Mouse (Mus musculus) adrenal gland, postnatal 10 days (tissue): ENCODE results near the gene BC030867. TPM values are rescaled to one million over a fixed set of nuclear protein-coding genes. Genes with fewer than 3 reads are reported as not detected.
A peak's percentile ranks its signal among the peaks of the same experiment; 100 is the strongest.
"Not testable (repeated sequence)": the region's sequence is repeated elsewhere in the genome, so short reads cannot be mapped to it uniquely, and the experiment has no call there.

Source experiments
- DNase-seq: peaks from one replicate; pipeline ENCODE4 v3.0.0; 2021; ENCODE audit warnings: mixed read lengths
- total RNA-seq, 2 experiments: library from RNA; stranded (reverse); gene quantifications; 2 replicates each; pipeline ENCODE4 v1.2.3; 2021

Gene BC030867
- total RNA-seq, 2 experiments from 2014 or later = 1.9 to 4.5 TPM

DNA sequence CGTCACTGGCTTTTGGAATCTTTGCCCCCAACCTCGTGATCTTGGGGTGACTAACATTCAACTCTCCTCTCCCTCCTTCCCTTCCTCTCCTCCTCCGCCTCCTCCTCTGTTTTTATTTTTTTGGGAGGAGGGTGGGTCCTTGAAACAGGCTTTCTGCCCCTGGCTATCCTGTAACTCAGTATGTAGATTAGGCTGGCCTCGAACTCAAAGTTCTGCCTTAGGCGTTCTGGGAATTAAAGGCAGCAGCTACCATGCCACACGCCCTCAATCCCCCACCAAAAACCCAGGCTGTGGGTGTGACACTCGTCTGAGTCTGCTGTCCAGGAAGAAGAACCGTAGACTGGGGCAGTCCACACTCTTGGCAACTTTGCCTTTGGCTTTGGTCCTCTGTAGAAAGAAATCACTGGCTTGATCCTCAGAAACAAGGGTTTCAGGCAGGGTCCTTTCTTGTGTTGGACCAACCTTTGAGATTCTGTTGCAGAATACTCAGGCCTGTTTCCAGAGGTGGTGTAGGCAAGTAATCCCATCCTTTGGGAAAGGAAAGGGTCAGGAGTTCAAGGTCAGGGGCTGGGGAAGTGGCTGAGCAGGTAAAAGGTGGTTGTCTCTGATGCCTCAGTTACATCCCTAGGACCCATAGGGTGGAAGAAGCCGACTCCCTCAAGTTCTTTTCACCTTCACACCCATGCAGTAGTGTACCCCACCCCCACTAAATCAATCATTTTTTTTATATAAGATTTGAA, 839 bp downstream of the BC030867 start:
- no peak for DNase-seq

DNA sequence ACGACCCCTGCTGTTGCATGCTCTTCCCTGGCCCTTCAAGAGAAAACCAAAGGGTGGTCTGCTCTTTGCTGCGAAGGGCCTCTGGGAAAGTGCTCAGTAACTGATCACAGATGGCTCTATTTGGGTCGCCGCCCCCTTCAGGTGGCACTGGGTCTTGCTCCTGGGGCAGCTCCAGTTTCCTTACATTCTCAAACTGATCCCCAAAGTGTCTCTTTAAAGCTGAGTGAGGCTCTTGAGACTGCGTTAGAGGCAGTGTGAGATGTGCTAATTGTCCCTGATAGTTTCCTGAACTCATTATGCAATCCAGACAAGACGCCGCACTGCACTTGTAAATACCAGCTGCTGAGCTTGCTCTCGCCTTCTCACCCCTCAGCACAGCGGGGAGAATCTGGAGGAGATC, 8.8 kb downstream of the BC030867 start:
- no peak for DNase-seq

DNA sequence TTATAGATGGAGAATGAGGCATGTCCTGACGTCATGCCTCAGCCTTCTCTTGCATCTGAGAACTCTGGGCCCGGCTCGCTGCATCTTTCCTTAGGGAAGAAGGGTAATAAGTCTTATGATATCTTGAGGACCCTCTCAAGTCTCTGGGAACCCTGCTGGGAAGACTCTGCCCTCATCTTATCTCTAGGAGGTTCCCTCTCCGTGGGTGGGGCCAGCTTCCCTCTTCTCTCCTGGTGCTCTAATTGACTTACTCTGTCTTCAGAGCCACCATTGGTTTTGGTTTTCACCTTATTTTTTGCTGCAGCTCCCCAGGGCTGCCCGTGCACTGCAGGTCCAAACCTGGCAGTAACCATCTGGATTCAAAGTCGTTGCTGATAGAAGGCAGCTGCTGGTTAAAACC, 9.4 kb downstream of the BC030867 start:
- DNase-seq = no peak

DNA sequence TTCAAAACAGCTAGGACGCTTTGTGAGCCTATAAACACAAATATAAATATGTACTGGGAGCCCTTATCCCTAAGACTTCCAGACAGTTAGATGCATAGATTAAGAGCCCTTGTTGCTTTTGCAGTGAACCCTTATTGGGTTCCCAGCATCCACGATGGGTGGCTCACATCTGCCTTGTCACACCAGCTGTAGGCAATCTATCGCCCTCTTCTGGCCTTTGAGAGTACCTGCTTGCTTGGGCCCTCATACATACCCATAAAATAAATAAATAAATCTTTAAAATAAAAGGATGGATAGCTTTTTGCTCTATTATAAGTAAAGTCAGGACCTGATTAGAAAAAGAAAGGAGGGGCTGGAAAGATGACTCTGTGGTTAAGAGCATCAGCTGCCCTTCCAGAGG, 9.8 kb downstream of the BC030867 start:
- DNase-seq = no peak

DNA sequence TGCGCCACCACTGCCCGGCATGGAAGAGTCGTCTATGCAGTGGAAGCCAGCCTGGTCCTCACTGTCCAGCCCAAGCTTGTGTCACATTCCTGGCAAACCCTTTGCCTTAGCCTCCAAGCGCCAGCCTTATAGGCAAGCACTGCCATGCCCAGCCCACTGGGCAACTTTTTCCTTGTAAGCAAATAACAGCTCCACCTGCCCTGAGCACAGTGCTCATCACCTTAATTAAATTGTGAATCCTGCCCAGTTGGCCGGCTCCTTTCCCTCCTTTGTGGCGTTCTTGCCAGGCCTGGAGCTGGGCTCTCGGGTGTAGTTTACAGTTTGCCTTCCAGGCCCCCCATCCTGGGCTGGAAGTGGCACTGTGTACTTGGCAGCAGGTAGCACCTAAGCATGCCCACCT, 14.5 kb downstream of the BC030867 start:
- DNase-seq = no peak

DNA sequence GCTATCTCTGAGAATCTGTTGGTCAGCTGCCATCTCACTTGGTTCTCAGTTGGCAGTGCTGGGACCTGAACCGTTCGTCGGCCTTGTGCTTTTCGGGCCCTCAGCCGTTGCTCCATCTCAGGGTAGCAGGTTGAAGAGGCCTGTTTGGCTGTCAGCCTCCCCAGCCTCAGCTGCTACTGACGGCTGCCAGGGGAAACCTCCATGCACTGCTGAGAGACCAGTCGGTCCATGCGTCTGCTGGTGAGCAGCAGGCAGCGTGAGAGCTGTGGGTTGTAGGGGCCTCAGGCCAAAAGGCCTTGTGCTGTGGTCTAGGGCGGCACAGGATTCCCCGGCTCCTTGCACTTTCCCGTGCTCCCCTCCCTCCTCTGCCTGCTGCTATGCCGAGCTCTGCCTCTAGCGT, 17.1 kb downstream of the BC030867 start:
- no peak for DNase-seq

DNA sequence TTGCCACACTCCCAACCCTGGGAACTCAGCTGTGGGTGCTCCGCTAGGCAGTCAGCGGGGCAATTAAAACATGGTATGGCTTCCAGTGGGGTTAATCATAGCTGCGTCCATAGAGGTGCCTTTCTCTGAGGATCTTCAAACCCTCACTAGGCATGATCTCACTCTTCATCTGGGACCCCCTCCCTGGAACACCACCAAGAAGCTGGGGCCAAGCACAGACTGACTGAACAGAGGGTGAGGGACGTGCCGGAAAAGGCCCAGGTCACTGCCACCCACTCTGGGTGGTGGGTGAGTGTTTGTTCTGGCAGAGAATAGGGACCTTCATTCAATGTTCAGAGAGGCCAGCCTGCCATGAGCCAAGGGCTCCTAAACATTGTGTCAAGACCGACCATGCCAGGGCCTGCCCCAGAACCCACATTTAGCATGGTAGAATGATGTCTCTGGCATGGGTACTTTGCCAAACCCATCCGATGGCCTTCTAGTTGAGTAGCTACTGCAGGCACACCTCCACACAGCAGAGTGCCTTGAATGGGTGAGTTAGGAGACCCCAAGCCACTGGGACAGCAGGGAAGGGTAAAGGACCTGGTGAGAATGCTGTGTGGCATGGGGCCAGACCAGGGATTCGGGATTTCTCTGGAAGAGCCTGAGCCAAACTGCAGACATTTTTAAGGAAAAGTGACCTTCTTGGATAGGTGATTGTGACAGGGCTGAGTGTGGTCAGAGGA, 18.1 kb downstream of the BC030867 start:
- DNase-seq = no peak

DNA sequence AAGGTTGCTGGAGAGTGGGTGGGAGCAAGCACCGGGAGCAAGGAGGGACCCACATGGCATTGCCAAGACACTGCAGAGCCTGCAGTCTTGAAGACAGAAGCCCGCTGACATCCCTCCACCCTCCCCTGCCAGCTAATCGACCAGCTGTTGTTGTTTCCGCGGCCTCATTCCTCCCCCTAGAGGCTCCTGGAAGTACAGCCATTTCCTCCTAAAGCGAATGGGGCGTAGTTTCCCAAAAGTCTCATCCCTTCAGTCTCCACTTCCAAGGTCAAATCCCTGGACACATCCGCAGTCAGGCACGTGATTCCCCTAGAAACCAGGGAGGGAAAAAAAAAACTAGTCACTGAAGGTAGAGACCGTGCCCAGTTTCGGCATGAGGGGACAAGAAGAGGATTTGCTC, 18.8 kb downstream of the BC030867 start:
- DNase-seq = peak; percentile 83

DNA sequence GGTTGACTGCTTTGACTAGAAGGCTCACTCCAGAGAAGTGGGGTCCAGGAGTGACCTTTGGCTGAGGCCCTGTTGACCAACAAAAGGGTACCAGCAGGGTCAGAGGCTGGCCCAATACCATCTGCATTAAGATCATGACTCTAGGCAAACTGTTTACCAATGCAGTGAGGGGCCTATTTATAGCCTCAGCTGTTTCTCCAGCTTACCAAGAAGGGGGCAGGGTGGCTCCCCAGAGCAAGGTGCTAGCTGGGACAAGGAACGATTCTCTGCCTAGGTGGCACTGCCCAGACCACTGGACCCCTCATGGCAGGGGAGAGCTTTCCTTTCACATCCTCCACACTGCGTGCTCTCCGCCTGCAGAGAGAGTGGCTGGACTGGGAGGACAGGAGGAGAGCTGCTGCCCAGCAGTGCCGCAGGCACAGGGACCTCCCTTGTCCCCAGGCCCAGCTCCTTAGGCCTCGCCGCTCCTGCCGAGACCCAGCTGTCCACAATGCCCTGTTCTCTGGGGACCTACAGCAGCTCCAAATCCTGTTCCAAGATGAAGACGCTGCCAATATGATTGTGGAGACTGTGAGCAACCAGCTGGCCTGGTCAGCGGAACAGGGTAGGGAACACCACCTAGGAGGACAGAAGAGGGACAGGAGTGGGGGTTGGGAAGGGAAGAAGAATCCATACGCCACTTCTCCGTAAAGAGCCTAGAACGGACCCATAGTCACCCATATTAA, 20.0 kb downstream of the BC030867 start, which contains the start of gene Asb16:
Gene Asb16, plus strand, starts transcription at position 224 of the 725 bp plus-strand sequence.
- no peak for DNase-seq

DNA sequence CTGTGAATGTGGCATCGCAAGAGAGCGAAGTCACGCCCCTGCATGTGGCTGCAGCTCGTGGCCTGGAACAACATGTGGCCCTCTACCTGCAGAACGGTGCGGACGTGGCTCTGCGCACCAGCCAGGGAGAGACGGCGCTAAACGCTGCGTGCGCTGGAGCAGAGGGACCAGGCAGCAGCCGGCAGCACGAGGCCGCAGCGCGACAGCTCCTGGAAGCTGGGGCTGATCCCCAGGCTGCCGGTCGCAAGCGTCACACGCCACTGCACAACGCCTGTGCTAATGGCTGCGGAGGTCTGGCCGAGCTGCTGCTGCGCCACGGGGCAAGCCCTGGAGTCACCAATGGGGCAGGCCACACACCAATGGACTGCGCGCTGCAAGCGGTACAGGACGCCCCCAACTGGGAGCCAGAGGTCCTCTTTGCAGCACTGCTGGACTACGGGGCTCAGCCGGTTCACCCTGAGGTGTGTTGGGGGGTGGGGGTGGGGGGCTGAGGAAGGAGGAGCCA, 27.8 kb downstream of the BC030867 start:
- peak; percentile 58 for DNase-seq

DNA sequence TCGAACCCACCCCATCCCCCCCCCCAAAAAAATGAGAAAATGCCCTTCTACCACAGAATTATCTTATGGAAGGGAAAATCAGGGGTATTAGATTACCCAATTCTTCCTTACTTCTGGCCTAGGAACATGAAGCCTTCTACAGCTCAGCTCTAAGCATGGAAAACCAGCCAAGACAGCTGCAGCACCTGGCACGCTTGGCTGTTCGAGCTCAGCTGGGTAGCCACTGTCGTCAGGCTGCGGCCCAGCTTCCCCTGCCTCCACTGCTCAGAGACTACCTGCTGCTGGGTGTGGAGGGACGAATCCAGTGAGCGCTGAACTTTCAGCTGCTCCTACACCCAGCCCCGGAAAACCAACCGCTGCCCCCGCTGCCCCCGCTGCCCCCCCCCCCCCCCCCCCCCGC, 29.1 kb downstream of the BC030867 start:
- no peak for DNase-seq

DNA sequence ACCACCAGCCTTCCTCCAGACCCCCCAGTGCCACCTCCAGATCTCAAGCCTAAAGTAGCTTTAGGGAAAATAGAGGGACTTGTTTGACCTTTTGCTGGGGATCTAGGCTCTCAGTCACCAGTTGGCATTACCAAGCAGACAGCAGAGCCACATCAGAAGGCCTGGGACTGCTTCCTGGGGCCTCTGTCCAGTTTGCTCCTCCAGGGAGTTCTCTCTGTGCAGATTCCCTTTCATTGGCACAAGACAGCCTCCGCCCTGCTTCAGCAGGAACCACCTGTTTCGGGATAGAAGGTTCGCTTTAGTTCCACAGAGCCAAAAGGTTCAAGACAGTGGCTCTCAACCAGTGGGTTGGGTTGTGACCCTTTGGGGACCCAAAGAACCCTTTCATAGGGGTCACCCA, 30.9 kb downstream of the BC030867 start:
- no peak for DNase-seq

DNA sequence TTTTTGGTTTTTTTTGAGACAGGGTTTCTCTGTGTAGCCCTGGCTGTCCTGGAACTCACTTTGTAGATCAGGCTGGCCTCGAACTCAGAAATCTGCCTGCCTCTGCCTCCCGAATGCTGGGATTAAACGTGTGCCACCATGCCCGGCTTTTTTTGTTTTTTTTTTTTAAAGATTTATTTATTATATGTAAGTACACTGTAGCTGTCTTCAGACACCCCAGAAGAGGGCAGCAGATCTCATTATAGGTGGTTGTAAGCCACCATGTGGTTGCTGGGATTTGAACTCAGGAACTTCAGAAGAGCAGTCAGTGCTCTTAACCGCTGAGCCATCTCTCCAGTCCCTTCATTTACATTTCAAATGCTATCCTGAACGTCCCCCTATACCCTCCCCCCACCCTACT, 31.6 kb downstream of the BC030867 start:
- not testable (repeated sequence) for DNase-seq

DNA sequence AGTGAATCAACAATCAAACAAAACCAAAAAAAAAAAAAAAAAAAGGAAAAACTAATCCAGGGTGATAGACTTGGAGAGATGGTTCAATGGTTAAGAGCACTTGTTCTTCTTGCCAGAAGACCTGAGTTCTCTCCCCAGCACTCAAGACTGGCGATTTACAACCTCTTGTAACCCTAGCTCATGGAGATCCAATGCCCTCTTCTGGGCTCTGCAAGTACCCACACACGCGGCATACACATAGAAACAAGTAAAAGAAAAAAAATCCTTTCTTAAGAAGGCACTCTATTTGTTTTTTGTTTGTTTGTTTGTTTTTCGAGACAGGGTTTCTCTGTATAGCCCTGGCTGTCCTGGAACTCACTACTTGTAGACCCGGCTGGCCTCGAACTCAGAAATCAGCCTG, 35.2 kb downstream of the BC030867 start:
- no peak for DNase-seq

DNA sequence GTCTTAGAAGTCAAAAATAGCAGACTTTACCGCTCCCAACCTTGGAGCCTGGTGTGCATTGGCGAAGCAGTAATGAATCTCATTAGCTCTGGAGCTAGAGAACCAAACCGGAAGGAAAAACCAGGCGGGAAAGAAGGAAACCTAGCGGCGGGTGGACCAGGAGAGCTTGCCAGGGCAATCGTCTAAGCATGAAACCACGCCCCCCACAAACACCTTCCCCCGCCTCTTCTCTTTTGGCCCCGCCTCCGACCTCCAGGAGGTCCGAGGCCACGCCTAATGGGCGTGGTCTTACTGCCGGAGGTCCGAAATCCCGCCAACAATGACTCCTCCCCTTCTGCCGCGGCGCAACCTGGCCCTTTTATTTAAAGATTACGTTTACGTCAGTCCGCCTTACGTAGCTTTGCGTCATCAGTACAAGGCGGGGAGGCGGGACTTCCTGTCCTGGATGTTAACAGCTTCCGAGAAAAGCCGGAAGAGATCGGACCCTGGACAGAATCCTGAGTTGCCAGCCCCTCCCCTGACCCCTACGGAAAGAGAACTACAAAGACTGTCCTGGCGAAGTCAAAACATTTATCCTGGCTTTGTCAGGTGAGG, 35.9 kb downstream of the BC030867 start, which contains the start of gene Tmub2:
Gene Tmub2, plus strand, starts transcription at position 431 of the 594 bp plus-strand sequence.
- DNase-seq = peak; percentile 96

DNA sequence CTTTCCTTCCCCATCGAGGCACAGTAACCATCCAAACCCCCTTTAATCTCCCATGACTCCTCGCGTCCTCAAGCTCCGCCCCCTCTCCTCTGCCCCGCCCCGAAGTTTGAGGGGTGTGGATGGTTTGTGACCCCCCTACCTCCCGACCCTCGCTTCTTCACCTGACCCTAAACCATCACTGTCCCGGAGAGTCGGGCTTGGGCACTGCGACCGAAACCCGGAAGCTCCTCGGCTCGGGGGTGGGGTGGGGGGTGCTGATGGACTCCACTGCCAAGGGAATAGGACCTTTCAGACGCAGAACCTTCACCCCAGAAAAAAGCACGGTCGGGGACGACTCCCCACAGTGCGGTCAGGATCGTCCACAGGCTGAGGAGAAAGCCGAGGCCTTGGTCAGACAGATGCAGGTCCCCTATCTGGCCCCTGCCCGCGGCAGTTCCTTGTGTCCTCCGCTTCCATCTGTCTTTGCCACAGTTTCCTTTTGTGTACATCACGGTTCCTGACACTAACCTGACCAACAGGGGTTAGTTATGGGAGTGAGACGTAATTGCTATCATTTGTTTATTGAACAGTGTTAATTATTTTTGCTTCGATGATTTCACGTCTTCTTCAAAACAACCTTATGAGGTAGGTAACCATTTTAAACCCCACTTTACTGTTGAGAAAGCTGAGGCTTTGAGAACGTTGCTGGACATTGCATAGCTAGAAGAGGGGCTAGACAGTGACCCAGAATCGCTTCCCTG, 36.6 kb downstream of the BC030867 start:
- no peak for DNase-seq

DNA sequence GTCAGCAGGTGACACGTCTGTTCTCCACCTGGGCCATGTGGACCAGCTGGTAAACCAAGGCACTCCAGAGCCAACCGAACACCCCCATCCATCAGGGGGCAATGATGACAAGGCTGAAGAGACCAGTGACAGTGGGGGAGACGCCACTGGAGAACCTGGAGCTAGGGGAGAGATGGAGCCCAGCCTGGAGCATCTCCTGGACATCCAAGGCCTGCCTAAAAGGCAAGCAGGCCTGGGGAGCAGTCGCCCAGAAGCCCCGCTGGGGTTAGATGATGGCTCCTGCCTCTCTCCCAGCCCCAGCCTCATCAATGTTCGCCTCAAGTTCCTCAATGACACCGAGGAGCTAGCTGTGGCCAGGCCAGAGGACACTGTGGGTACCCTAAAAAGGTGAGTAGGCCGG, 38.8 kb downstream of the BC030867 start:
- no peak for DNase-seq

DNA sequence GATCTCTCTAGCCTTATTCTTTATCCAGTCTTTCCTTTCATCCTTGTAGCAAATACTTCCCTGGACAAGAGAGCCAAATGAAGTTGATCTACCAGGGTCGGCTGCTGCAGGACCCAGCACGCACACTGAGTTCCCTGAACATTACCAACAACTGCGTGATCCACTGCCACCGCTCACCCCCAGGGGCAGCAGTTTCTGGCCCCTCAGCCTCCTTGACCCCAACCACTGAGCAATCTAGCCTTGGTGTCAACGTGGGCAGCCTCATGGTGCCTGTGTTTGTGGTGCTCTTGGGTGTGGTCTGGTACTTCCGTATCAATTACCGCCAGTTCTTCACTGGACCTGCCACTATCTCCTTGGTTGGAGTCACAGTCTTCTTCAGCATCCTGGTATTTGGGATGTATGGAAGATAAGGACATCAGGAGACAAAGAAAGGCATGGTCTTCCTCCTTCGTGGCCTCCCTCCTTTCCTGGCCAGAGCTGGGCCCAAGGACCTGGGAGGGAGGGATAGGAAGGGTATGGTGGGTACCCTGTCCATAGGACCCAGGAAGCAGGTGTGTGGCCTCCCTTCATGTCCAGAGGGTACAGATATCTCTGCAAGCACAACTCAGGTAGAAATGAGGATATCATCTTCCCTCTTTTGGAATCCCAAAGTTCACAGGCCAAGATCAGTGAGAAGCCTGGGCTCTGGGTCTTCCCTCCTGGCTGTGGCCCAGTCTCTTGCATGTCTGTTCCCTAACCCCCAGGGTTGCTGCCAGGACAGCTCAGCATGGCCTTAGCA, 39.5 kb downstream of the BC030867 start:
- no peak for DNase-seq

DNA sequence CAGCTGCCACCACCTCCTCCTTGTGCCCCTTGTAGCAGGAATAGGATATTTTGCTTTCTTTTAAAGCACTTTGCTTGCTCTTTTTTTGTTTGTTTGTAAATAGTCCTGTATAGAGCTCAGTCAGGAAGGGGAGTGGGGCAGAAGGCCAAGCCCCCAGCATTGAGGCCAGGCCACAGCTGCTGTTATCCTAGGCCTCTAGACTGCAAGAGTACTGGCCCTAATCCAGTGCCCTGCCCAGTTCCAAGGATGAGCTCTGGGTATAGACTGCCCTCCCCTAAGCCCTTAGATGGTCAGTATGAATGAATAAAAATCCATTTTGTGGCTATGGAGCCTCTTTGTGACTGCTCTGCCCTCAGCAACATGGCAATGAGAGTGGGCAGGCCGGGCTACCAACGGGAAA, 40.2 kb downstream of the BC030867 start:
- DNase-seq = peak; percentile 41

DNA sequence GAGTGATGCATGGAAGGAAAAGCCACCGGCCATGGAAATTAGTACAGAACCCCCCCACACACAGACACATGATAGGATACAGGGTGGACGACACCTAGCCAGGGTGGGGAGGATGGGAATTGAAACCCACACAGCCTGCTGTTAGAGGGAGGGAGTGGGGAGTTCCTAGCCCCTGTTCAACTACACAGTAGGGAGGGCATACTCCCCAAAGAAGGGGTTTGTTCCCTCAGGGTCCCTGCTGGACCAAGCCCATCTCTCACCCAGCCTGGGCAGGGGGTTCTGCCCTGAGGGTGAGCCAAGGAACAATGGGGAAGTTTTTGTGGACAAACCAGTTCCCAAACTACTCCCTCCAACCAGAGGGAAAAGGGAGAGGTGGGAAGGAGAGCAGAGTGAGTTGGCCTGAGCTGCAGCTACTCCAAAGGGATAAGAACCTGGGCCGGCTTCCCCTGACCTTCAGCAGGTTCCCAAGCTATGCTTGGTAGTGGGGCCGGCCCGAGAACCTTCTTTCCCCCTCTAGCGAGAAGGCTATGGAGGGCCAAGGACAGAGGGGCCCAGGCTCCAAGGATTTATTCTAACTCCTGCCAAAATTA, 40.9 kb downstream of the BC030867 start:
- no peak for DNase-seq

DNA sequence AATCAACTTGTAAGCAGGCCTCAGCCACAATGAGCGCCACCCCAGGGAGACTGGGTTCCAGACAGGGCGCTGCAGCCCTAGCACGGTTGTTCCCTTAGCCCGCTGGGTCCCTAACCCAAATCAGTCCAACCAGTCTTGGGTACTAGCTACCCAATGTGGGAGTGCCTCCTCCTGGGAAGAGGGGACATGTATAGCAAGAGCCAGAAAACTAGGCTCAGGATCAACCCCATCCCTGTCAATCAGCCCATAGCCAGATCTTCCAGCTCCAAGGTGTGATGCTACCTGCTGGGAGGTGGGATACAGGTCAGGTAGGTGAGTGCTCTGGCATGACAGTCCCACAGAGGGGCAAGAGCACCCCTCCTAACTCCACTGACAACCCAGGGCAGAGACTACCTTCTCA, 41.5 kb downstream of the BC030867 start:
- no peak for DNase-seq
